Mouse (Mus musculus) limb, embryonic 11.5 days (tissue): ENCODE data around the gene Slc1a2. TPM values are rescaled to one million over a fixed set of nuclear protein-coding genes. Genes with fewer than 3 reads are reported as not detected.

Experiments used
- ATAC-seq: fragments of 200-750 bp; cut with Nextera tagmentation; 2 replicates; pipeline ENCODE4 v1.8.0; 2017; ENCODE audit warnings: low read depth; ENCODE audit not compliant: insufficient number of reproducible peaks, low FRiP score, low TSS enrichment
- DNase-seq: peaks from one replicate; pipeline ENCODE4 v3.0.0-alpha.2; 2015; ENCODE audit warnings: low spot score
- H3K27ac ChIP-seq: fragments of 300-500 bp; sonication (generic); replicated peaks from 2 replicates; pipeline ENCODE4 v1.5.1; 2014; ENCODE audit warnings: low read depth, mild to moderate bottlenecking, low read length
- H3K27me3 ChIP-seq: fragments of 300-500 bp; sonication (generic); 2 replicates; pipeline ENCODE4 v1.6.1; 2014; ENCODE audit warnings: mild to moderate bottlenecking, low read length, mixed read lengths; ENCODE audit not compliant: control insufficient read depth, insufficient read depth
- H3K36me3 ChIP-seq: fragments of 300-500 bp; sonication (generic); 2 replicates; pipeline ENCODE4 v1.6.1; 2014; ENCODE audit warnings: mild to moderate bottlenecking, low read length, moderate library complexity, mixed read lengths; ENCODE audit not compliant: control insufficient read depth, insufficient read depth
- H3K4me1 ChIP-seq: fragments of 300-500 bp; sonication (generic); 2 replicates; pipeline ENCODE4 v1.6.1; 2014; ENCODE audit warnings: low read length, mixed read lengths; ENCODE audit not compliant: control insufficient read depth, insufficient read depth
- H3K4me2 ChIP-seq: fragments of 300-500 bp; sonication (generic); 2 replicates; pipeline ENCODE4 v1.6.1; 2014; ENCODE audit warnings: low read depth, mild to moderate bottlenecking, moderate library complexity; ENCODE audit not compliant: severe bottlenecking
- H3K4me3 ChIP-seq: fragments of 300-500 bp; sonication (generic); 2 replicates; pipeline ENCODE4 v1.5.1; 2014; ENCODE audit warnings: low read depth, low read length
- H3K9ac ChIP-seq: fragments of 300-500 bp; sonication (generic); 2 replicates; pipeline ENCODE4 v1.6.1; 2014; ENCODE audit warnings: mild to moderate bottlenecking, low read length
- H3K9me3 ChIP-seq: fragments of 300-500 bp; sonication (generic); 2 replicates; pipeline ENCODE4 v1.6.1; 2016; ENCODE audit warnings: low read length; ENCODE audit not compliant: control insufficient read depth
- WGBS: fragments of 180-500 bp; shearing (Covaris S2); extraction: QIAGEN DNeasy Blood & Tissue Kit; methylation state at CpG from one replicate; pipeline ENCODE4 v1.1.7; 2014; 5-methylcytosine and 5-hydroxymethylcytosine counted together
- polyA plus RNA-seq: library from polyadenylated mRNA; unstranded; fragments of >200 nt; fragmentation: Nextera tagmentation; extraction: Ambion mirVana; gene quantifications from 2 replicates; pipeline ENCODE4 v1.2.1, GENCODE M21; 2014

Slc1a2 gene
- polyA plus RNA-seq, 1 experiment from 2014 or later, result 0.11 TPM

GRCm38 (mm10) chr2:102828381-102828780 is 169.9 kb downstream of the Slc1a2 start:
- Histone ChIP-seq H3K4me3 (no peak overlapping the region), H3K9me3 (no peaks in the 10 kb centered on the region), H3K4me2 (no peak overlapping the region), H3K9ac (no peak overlapping the region), H3K27ac (no peak overlapping the region), H3K27me3 (no peaks in the 10 kb centered on the region), H3K4me1 (no peaks in the 10 kb centered on the region), H3K36me3 (no peaks in the 10 kb centered on the region)
- WGBS, result 61% methylated on average over 7 of the region's 7 CpGs
- no peak for ATAC-seq
- DNase-seq, result no peak

- no peak overlapping the region for H3K4me2 ChIP-seq
- no peak overlapping the region for H3K9ac ChIP-seq
- no peak overlapping the region for H3K27ac ChIP-seq
- H3K27me3 ChIP-seq, result no peaks in the 10 kb centered on the region
- 84% methylated on average over 3 of the region's 3 CpGs for WGBS
- no peaks in the 10 kb centered on the region for H3K36me3 ChIP-seq
- DNase-seq, result no peak
- no peak overlapping the region for H3K4me3 ChIP-seq
- H3K4me1 ChIP-seq, result no peaks in the 10 kb centered on the region
- no peak for ATAC-seq
- no peaks in the 10 kb centered on the region for H3K9me3 ChIP-seq
These were observed 170.7 kb downstream of the Slc1a2 start for GRCm38 (mm10) chr2:102829201-102829600.

- Histone ChIP-seq H3K4me1 (no peaks in the 10 kb centered on the region), H3K36me3 (no peaks in the 10 kb centered on the region), H3K4me3 (no peak overlapping the region), H3K27ac (no peak overlapping the region), H3K4me2 (no peak overlapping the region), H3K9ac (no peak overlapping the region), H3K9me3 (no peaks in the 10 kb centered on the region), H3K27me3 (no peaks in the 10 kb centered on the region)
- DNase-seq, result no peak
- ATAC-seq, result no peak
These were observed 173.1 kb downstream of the Slc1a2 start for GRCm38 (mm10) chr2:102831547-102831946.

- H3K27me3 ChIP-seq, result no peaks in the 10 kb centered on the region
- no peak overlapping the region for H3K4me2 ChIP-seq
- H3K36me3 ChIP-seq, result no peaks in the 10 kb centered on the region
- WGBS, result 90% methylated on average over 7 of the region's 7 CpGs
- DNase-seq (no peak), ATAC-seq (no peak)
- H3K9me3 ChIP-seq, result no peaks in the 10 kb centered on the region
- no peaks in the 10 kb centered on the region for H3K4me1 ChIP-seq
- no peak overlapping the region for H3K4me3 ChIP-seq
- no peak overlapping the region for H3K27ac ChIP-seq
- no peak overlapping the region for H3K9ac ChIP-seq
These were observed 179.7 kb downstream of the Slc1a2 start for GRCm38 (mm10) chr2:102838179-102838578.

Other genes with a start within 250 kb of the Slc1a2 start
- 13.7 and 16.7 TPM in 2 replicates for gene Fjx1, start 206.2 kb upstream of the Slc1a2 start, polyA plus RNA-seq
- gene Pamr1, start 108.6 kb upstream of the Slc1a2 start, polyA plus RNA-seq, result 1.9 and 4.4 TPM in 2 replicates
- 2.6 and 3.6 TPM in 2 replicates for gene Cd44, start 243.0 kb downstream of the Slc1a2 start, polyA plus RNA-seq